Mouse (Mus musculus) CH12.LX (cell line): ENCODE results near the gene Nt5c3. TPM values are rescaled to one million over a fixed set of nuclear protein-coding genes. Genes with fewer than 3 reads are reported as not detected.

Experiments used
- DNase-seq: peaks from one replicate; pipeline ENCODE4 v3.0.0-alpha.2; 2013; ENCODE audit errors: extremely low read depth
- H3K27ac ChIP-seq: 2 replicates; pipeline ENCODE4 v1.5.1; 2012; ENCODE audit warnings: low read depth, mild to moderate bottlenecking, control low read depth, moderate library complexity; ENCODE audit not compliant: insufficient read depth
- H3K27me3 ChIP-seq: replicated peaks from 2 replicates; pipeline ENCODE3; 2012; ENCODE audit warnings: inconsistent platforms
- H3K36me3 ChIP-seq, 2 experiments: replicated peaks in 1 of 2; 2 replicates each; pipeline versions ENCODE3 to v1.6.1; 2012; ENCODE audit warnings: inconsistent platforms in 1 of 2, low read length in 1 of 2, mild to moderate bottlenecking in 1 of 2, mixed read lengths in 1 of 2, moderate library complexity in 1 of 2; ENCODE audit not compliant: control insufficient read depth in 1 of 2, insufficient read depth in 1 of 2
- H3K4me1 ChIP-seq, 2 experiments: 2 replicates each; pipeline ENCODE4 v1.6.1; 2012; ENCODE audit warnings: inconsistent platforms in 1 of 2, moderate library complexity in 1 of 2; ENCODE audit not compliant: insufficient read depth in 2 of 2, control insufficient read depth in 1 of 2
- H3K4me2 ChIP-seq: 2 replicates; pipeline ENCODE4 v1.6.1; 2012; ENCODE audit warnings: low read depth, mild to moderate bottlenecking, control low read depth; ENCODE audit not compliant: poor library complexity, insufficient read depth, severe bottlenecking
- H3K4me3 ChIP-seq, 3 experiments: fragments of 150-350 bp in 1 of 3; sonication (generic) in 1 of 3; replicated peaks in 1 of 3; 2 replicates each; pipeline versions ENCODE3 to v1.5.1; 2011 to 2012; ENCODE audit warnings: low read depth in 2 of 3, low read length in 2 of 3, mild to moderate bottlenecking in 2 of 3, moderate library complexity in 2 of 3, control low read depth in 1 of 3, improper control_type of control experiment in 1 of 3, inconsistent platforms in 1 of 3, mixed read lengths in 1 of 3; ENCODE audit not compliant: poor library complexity in 1 of 3
- H3K79me2 ChIP-seq: replicated peaks from 2 replicates; pipeline ENCODE4 v1.6.1; 2012; ENCODE audit warnings: mild to moderate bottlenecking, moderate library complexity; ENCODE audit not compliant: control insufficient read depth, poor library complexity, insufficient read depth, severe bottlenecking; ENCODE audit errors: extremely low read depth
- H3K9ac ChIP-seq: 2 replicates; pipeline ENCODE4 v1.6.1; 2012; ENCODE audit warnings: low read depth, mild to moderate bottlenecking, control low read depth, moderate library complexity; ENCODE audit not compliant: insufficient read depth
- H3K9me3 ChIP-seq: replicated peaks from 2 replicates; pipeline ENCODE3; 2012; ENCODE audit warnings: low read length, inconsistent platforms, mixed read lengths
- CHD2 ChIP-seq: IDR thresholded peaks from 2 replicates; pipeline ENCODE4 v1.6.1; 2011; ENCODE audit warnings: low read length, improper control_type of control experiment
- CTCF ChIP-seq, 2 experiments: IDR thresholded peaks in 1 of 2; conservative IDR thresholded peaks in 1 of 2; 2 replicates each; pipeline ENCODE4 v1.5.1; 2011 to 2012; ENCODE audit warnings: low read depth in 2 of 2, low read length in 2 of 2, improper control_type of control experiment in 1 of 2, inconsistent platforms in 1 of 2, mild to moderate bottlenecking in 1 of 2, moderate library complexity in 1 of 2
- EP300 ChIP-seq: IDR thresholded peaks from 2 replicates; pipeline ENCODE4 v1.6.1; 2011; ENCODE audit warnings: low read length, improper control_type of control experiment
- JUND ChIP-seq: conservative IDR thresholded peaks from 2 replicates; pipeline ENCODE4 v1.6.1; 2011; ENCODE audit warnings: low read depth, low read length, improper control_type of control experiment
- MAFK ChIP-seq: IDR thresholded peaks from 2 replicates; pipeline ENCODE4 v1.6.1; 2011; ENCODE audit warnings: low read length, improper control_type of control experiment; ENCODE audit not compliant: insufficient replicate concordance
- MAZ ChIP-seq: IDR thresholded peaks from 2 replicates; pipeline ENCODE4 v1.6.1; 2012; ENCODE audit warnings: low read depth, mild to moderate bottlenecking, inconsistent platforms, low read length, improper control_type of control experiment, moderate library complexity
- MEF2A ChIP-seq: IDR thresholded peaks from 2 replicates; pipeline ENCODE4 v1.6.1; 2014; ENCODE audit warnings: low read depth, mild to moderate bottlenecking, inconsistent platforms, low read length, improper control_type of control experiment, borderline replicate concordance
- MXI1 ChIP-seq: IDR thresholded peaks from 2 replicates; pipeline ENCODE4 v1.6.1; 2011; ENCODE audit warnings: mild to moderate bottlenecking, low read depth, low read length, improper control_type of control experiment
- PAX5 ChIP-seq: IDR thresholded peaks from 2 replicates; pipeline ENCODE4 v1.6.1; 2012; ENCODE audit warnings: low read length, inconsistent platforms, mixed read lengths
- RAD21 ChIP-seq: IDR thresholded peaks from 2 replicates; pipeline ENCODE4 v1.6.1; 2011; ENCODE audit warnings: low read depth, mild to moderate bottlenecking, low read length, improper control_type of control experiment, moderate library complexity
- SMC3 ChIP-seq: IDR thresholded peaks from 2 replicates; pipeline ENCODE4 v1.6.1; 2011; ENCODE audit warnings: low read depth, low read length, improper control_type of control experiment
- USF1 ChIP-seq: IDR thresholded peaks from 2 replicates; pipeline ENCODE4 v1.6.1; 2014; ENCODE audit warnings: low read depth, mild to moderate bottlenecking, inconsistent platforms, low read length, improper control_type of control experiment
- USF2 ChIP-seq: conservative IDR thresholded peaks from 2 replicates; pipeline ENCODE4 v1.6.1; 2011; ENCODE audit warnings: low read depth, low read length, improper control_type of control experiment
- ZMIZ1 ChIP-seq: IDR thresholded peaks from 2 replicates; pipeline ENCODE4 v1.6.1; 2012; ENCODE audit warnings: low read depth, mild to moderate bottlenecking, inconsistent platforms, low read length, improper control_type of control experiment
- ZNF384 ChIP-seq: IDR thresholded peaks from 2 replicates; pipeline ENCODE4 v1.6.1; 2012; ENCODE audit warnings: low read depth, low read length, improper control_type of control experiment, inconsistent platforms
- dilution Hi-C: fragments of 300-500 bp; cut with MboI; formaldehyde crosslinking; loops from 2 replicates; pipeline ENCODE4 v1.14.3; 2020; ENCODE audit warnings: low sequenced_read_pairs; ENCODE audit not compliant: extremely low pct_unique_long_range_greater_than_20kb, extremely low pct_ligation_motif_present
- in situ Hi-C: fragments of 300-500 bp; cut with MboI; formaldehyde crosslinking; loops from 3 replicates; pipeline ENCODE4 v1.14.3; 2019; ENCODE audit warnings: low sequenced_read_pairs, low pct_ligation_motif_present, low pct_unique_long_range_greater_than_20kb, mixed read lengths
- polyA plus RNA-seq: library from polyadenylated mRNA; unstranded; fragments of >175 nt; gene quantifications from 2 replicates; pipeline ENCODE4 v1.2.1, GENCODE M21; 2012; ENCODE audit warnings: low read depth; ENCODE audit not compliant: insufficient read length
- total RNA-seq, 2 experiments: library from RNA; depleted of rRNA; stranded (reverse); fragments of 300-350 nt in 1 of 2; fragments of >200 nt in 1 of 2; gene quantifications; 2 replicates each; pipeline ENCODE4 v1.2.3; 2012 to 2014

Gene Nt5c3
- total and polyA plus RNA-seq, 3 experiments, result 23.7 to 82.4 (median 36.5) TPM

DNA sequence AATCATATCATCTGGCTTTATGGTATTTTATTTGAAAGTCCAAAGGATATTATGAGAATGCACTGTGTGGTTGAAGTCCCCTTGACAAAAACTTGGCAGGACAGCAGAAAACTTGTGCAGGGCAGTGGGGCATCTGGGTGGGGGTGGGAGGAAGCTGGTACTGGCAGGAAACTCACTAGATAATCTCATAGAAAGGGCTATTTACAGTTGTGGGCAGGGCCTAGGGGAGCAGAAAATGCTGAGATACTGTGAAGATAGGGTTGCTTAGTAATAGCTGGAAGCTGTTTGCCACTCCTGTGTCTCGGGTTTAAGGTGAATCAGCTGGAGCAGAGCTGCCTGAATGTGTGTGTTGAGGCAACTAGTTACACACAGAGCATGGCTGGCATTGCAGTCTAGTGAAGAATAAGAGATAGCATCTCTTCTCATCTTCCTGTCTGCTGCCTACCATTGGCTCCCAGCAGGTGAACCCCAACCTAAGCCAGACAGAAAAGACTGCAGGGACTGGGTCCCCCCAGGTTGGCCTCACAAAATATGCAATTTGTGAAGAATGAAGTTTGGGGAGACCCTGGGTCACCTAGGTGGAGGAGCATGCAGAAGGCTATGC lies 44.3 kb downstream of the Nt5c3 start:
- dilution Hi-C loops (no loop called here), in situ Hi-C loops (no loop called here)
- no peak for DNase-seq
- Histone ChIP-seq H3K4me2 (no peak overlapping the region), H3K4me1 (no peaks in the 10 kb centered on the region), H3K79me2 (no peaks in the 10 kb centered on the region), H3K27me3 (no peaks in the 10 kb centered on the region), H3K27ac (no peak overlapping the region)
- TF ChIP-seq USF2, result no peak
- TF ChIP-seq MXI1, result no peak
- TF ChIP-seq JUND, result no peak
- no peak for TF ChIP-seq USF1
- TF ChIP-seq MEF2A, result no peak
- no peak for TF ChIP-seq CHD2
- TF ChIP-seq SMC3, result no peak
- TF ChIP-seq PAX5, result no peak
- no peak for TF ChIP-seq RAD21
- TF ChIP-seq ZMIZ1, result no peak
- TF ChIP-seq CTCF (conservative IDR thresholded peaks at IDR 0.05 in 1 of 2, IDR thresholded peaks at IDR 0.05 in 1 of 2; ENCODE audit: low read depth in 2 of 2, low read length in 2 of 2), result no peak
- TF ChIP-seq MAZ, result no peak
- no peak for TF ChIP-seq MAFK
- TF ChIP-seq EP300, result no peak
- TF ChIP-seq, all 38 proteins: peak for 0
- peaks cover 3 to 34% of the 10 kb centered on the region in 2 experiments for H3K36me3 ChIP-seq
- no peak overlapping the region for H3K4me3 ChIP-seq
- no peak overlapping the region for H3K9ac ChIP-seq
- H3K9me3 ChIP-seq, result no peaks in the 10 kb centered on the region

DNA sequence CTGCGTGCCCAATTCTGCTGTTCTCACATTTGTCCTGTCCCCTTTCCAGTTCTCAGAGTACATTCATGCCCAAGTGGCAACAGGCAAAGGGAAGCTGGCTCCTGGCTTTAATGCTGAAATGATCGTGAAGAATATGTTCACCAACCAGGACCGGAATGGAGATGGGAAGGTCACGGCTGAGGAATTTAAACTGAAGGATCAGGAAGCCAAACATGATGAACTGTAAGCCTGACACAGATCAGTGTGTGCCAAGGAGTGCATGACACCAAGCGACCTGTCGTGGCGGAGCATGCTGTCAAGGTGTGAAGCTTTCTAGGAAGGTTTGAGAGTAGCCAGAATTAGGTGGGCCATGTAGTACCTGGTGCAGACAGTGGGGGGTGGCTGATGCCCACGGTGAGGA lies 45.7 kb downstream of the Nt5c3 start:
- Histone ChIP-seq H3K4me1 (no peaks in the 10 kb centered on the region), H3K4me3 (no peak overlapping the region), H3K36me3 (peaks cover 0 to 22% of the 10 kb centered on the region in 2 experiments), H3K9me3 (no peaks in the 10 kb centered on the region), H3K79me2 (no peaks in the 10 kb centered on the region), H3K9ac (no peak overlapping the region), H3K27me3 (no peaks in the 10 kb centered on the region), H3K4me2 (no peak overlapping the region), H3K27ac (no peak overlapping the region)
- in situ Hi-C loops, result no loop called here
- DNase-seq, result peak; percentile 3
- dilution Hi-C loops, result no loop called here
- peak in 1 of 2 experiments; percentile 37; a peak in 1 of 4 replicates for TF ChIP-seq CTCF (conservative IDR thresholded peaks at IDR 0.05 in 1 of 2, IDR thresholded peaks at IDR 0.05 in 1 of 2; ENCODE audit: low read depth in 2 of 2, low read length in 2 of 2)
- TF ChIP-seq ZNF384, result no peak
- peak; percentile 24; the same call in 1 of the 2 replicates for TF ChIP-seq RAD21
